Mouse (Mus musculus): ENCODE measurements around the gene Prkca.

- TF ChIP-seq POLR2A (IDR thresholded peaks at IDR 0.05; ENCODE audit: insufficient read depth, low read depth, low read length), result no peak
- TF ChIP-seq CTCF (IDR thresholded peaks at IDR 0.05; ENCODE audit: insufficient read depth, low read depth, low read length), result no peak
These were observed 215.8 kb downstream of the Prkca start for GRCm38 (mm10) chr11:108127908-108128307.

Data from olfactory bulb, adult 2 months (tissue).